Mouse (Mus musculus): ENCODE data around the gene Tsc22d3.
A peak's percentile ranks its signal among the peaks of the same experiment; 100 is the strongest.
"Not testable (repeated sequence)": the region's sequence is repeated elsewhere in the genome, so short reads cannot be mapped to it uniquely, and the experiment has no call there.

Tsc22d3 gene

GRCm38 (mm10) chrX:140527231-140527630 is 73.2 kb downstream of the Tsc22d3 start:
- no peak for DNase-seq (ENCODE audit: low spot score)

- no peak for DNase-seq (ENCODE audit: low spot score)
These were observed 74.2 kb downstream of the Tsc22d3 start for GRCm38 (mm10) chrX:140526253-140526618.

- DNase-seq (ENCODE audit: low spot score), result no peak
These were observed 74.7 kb downstream of the Tsc22d3 start for GRCm38 (mm10) chrX:140525604-140526252.

- no peak for DNase-seq (ENCODE audit: low spot score)
These were observed 76.2 kb downstream of the Tsc22d3 start for GRCm38 (mm10) chrX:140524231-140524630.

GRCm38 (mm10) chrX:140522071-140522765 is 78.2 kb downstream of the Tsc22d3 start:
- no peak for DNase-seq (ENCODE audit: low spot score)

GRCm38 (mm10) chrX:140520146-140521102 is 80.0 kb downstream of the Tsc22d3 start:
- peak; percentile 88 for DNase-seq (ENCODE audit: low spot score)

GRCm38 (mm10) chrX:140518351-140518750 is 82.1 kb downstream of the Tsc22d3 start:
- DNase-seq (ENCODE audit: low spot score), result no peak

GRCm38 (mm10) chrX:140513379-140513778 is 87.1 kb downstream of the Tsc22d3 start:
- no peak for DNase-seq (ENCODE audit: low spot score)

GRCm38 (mm10) chrX:140511687-140512651 is 88.5 kb downstream of the Tsc22d3 start:
- no peak for DNase-seq (ENCODE audit: low spot score)

GRCm38 (mm10) chrX:140510696-140511429 is 89.6 kb downstream of the Tsc22d3 start:
- no peak for DNase-seq (ENCODE audit: low spot score)

- DNase-seq (ENCODE audit: low spot score), result no peak
These were observed 90.6 kb downstream of the Tsc22d3 start for GRCm38 (mm10) chrX:140509817-140510216.

GRCm38 (mm10) chrX:140508791-140509190 is 91.7 kb downstream of the Tsc22d3 start:
- DNase-seq (ENCODE audit: low spot score), result not testable (repeated sequence)

GRCm38 (mm10) chrX:140507377-140507776 is 93.1 kb downstream of the Tsc22d3 start:
- DNase-seq (ENCODE audit: low spot score), result no peak

- peak; percentile 26 for DNase-seq (ENCODE audit: low spot score)
These were observed 93.9 kb downstream of the Tsc22d3 start for GRCm38 (mm10) chrX:140506436-140507180.

- DNase-seq (ENCODE audit: low spot score), result peak; percentile 93
These were observed 94.8 kb downstream of the Tsc22d3 start for GRCm38 (mm10) chrX:140505497-140506238.

- DNase-seq (ENCODE audit: low spot score), result peak; percentile 67
These were observed 96.6 kb downstream of the Tsc22d3 start for GRCm38 (mm10) chrX:140503905-140504304.

- no peak for DNase-seq (ENCODE audit: low spot score)
These were observed 98.8 kb downstream of the Tsc22d3 start for GRCm38 (mm10) chrX:140501401-140502301.

- no peak for DNase-seq (ENCODE audit: low spot score)
These were observed 100.2 kb downstream of the Tsc22d3 start for GRCm38 (mm10) chrX:140500306-140500705.

Data from T-cell, adult 2 months (primary cell).